ENCODE assay signal across 8 mouse cellular contexts in genomic region chr6:3498162-3498848, GRCm38 (mm10). TPM values are rescaled to one million over a fixed set of nuclear protein-coding genes. Genes with fewer than 3 reads are reported as not detected.
DNase-seq lines count a peak whose midpoint lies in the region; ATAC-seq and TF ChIP-seq lines count a peak whose summit lies in the region.

Gene Hepacam2 (minus strand): TSS chr6:3498298.
Gene Vps50 (plus strand): TSS chr6:3498382.

- H3K9me3 ChIP-seq in embryonic facial prominence, embryonic 13.5 days = no peaks in the 10 kb centered on the region
- no peaks in the 10 kb centered on the region for H3K9me3 ChIP-seq in limb, embryonic 12.5 days
- no peaks in the 10 kb centered on the region for H3K9me3 ChIP-seq in midbrain, embryonic 15.5 days

- peak within 1 kb of the TSS; percentile 83 for H3K4me2 ChIP-seq in embryonic facial prominence, embryonic 13.5 days
- H3K4me2 ChIP-seq in limb, embryonic 12.5 days = peak within 1 kb of the TSS; percentile 78
- H3K4me2 ChIP-seq in midbrain, embryonic 15.5 days = peak within 1 kb of the TSS; percentile 77

- peaks cover 5% of the 10 kb centered on the region; the same call in 1 of the 2 replicates for H3K4me1 ChIP-seq in embryonic facial prominence, embryonic 13.5 days
- no peaks in the 10 kb centered on the region for H3K4me1 ChIP-seq in kidney, adult 2 months (ENCODE audit: control insufficient read depth, insufficient read depth, low read length)
- H3K4me1 ChIP-seq in limb, embryonic 12.5 days (replicated peaks) = peaks cover 4% of the 10 kb centered on the region; the same call in 1 of the 2 replicates
- peaks cover 18% of the 10 kb centered on the region for H3K4me1 ChIP-seq in midbrain, embryonic 15.5 days
- peaks cover 3% of the 10 kb centered on the region; the same call in 1 of the 2 replicates for H3K4me1 ChIP-seq in spleen, adult 2 months (ENCODE audit: control insufficient read depth, insufficient read depth, insufficient read length)

- 0 out of 2 replicates have a peak, but pooled peaks cover 3% of the 10 kb centered on the region for H3K27me3 ChIP-seq in embryonic facial prominence, embryonic 13.5 days
- no peaks in the 10 kb centered on the region for H3K27me3 ChIP-seq in kidney, adult 2 months (replicated peaks; ENCODE audit: control insufficient read depth, insufficient read depth, low read length)
- H3K27me3 ChIP-seq in limb, embryonic 12.5 days = no peaks in the 10 kb centered on the region
- no peaks in the 10 kb centered on the region for H3K27me3 ChIP-seq in midbrain, embryonic 15.5 days (replicated peaks)
- H3K27me3 ChIP-seq in spleen, adult 2 months (ENCODE audit: control insufficient read depth, insufficient read depth, low read length) = no peaks in the 10 kb centered on the region

- peak; percentile 82 for DNase-seq in 3134 (ENCODE audit: extremely low read depth, insufficient read length, low spot score)
- DNase-seq in adrenal gland, postnatal 36 days = peak; percentile 91 to 92
- DNase-seq in heart, adult 18-20 months = peak; percentile 95 to 96
- peak; percentile 96 for DNase-seq in kidney, adult 2 months
- DNase-seq in spleen, adult 2 months (ENCODE audit: low read depth in 1 of 2, low spot score in 2 of 2) = peak; percentile 73 to 88

- H3K27ac ChIP-seq in embryonic facial prominence, embryonic 13.5 days = no peak within 1 kb of the TSS
- H3K27ac ChIP-seq in kidney, adult 2 months (ENCODE audit: insufficient read depth, low read depth, low read length) = no peak within 1 kb of the TSS; the same call in 1 of the 2 replicates
- no peak within 1 kb of the TSS for H3K27ac ChIP-seq in limb, embryonic 12.5 days
- no peak within 1 kb of the TSS for H3K27ac ChIP-seq in midbrain, embryonic 15.5 days
- H3K27ac ChIP-seq in spleen, adult 2 months (ENCODE audit: insufficient read depth, low read length) = no peak within 1 kb of the TSS

- no peak for TF ChIP-seq POLR2A in kidney, adult 2 months (IDR thresholded peaks at IDR 0.05; ENCODE audit: low read depth, low read length)
- peak; percentile 4; the same call in 1 of the 2 replicates for TF ChIP-seq POLR2A in spleen, adult 2 months (IDR thresholded peaks at IDR 0.05; ENCODE audit: low read depth, low read length)

- ATAC-seq in embryonic facial prominence, embryonic 13.5 days (ENCODE audit: insufficient number of reproducible peaks, insufficient read depth, low FRiP score, low TSS enrichment, low read depth) = peak; percentile 97
- peak; percentile 98 for ATAC-seq in limb, embryonic 12.5 days (ENCODE audit: insufficient number of reproducible peaks, insufficient read depth, low FRiP score, low TSS enrichment, low read depth)
- ATAC-seq in midbrain, embryonic 15.5 days (replicated peaks) = peak; percentile 99

- no peaks in the 10 kb centered on the region for H3K36me3 ChIP-seq in embryonic facial prominence, embryonic 13.5 days
- H3K36me3 ChIP-seq in kidney, adult 2 months (ENCODE audit: control insufficient read depth, insufficient read depth, low read length) = no peaks in the 10 kb centered on the region
- no peaks in the 10 kb centered on the region for H3K36me3 ChIP-seq in limb, embryonic 12.5 days
- H3K36me3 ChIP-seq in midbrain, embryonic 15.5 days (replicated peaks) = no peaks in the 10 kb centered on the region
- no peaks in the 10 kb centered on the region for H3K36me3 ChIP-seq in spleen, adult 2 months (ENCODE audit: control insufficient read depth, insufficient read depth, low read length)

- WGBS in embryonic facial prominence, embryonic 13.5 days = under 1% methylated on average over 28 of the region's 28 CpGs
- WGBS in kidney, adult 2 months = under 1% methylated on average over 28 of the region's 28 CpGs
- WGBS in limb, embryonic 12.5 days = 1% methylated on average over 28 of the region's 28 CpGs
- WGBS in midbrain, embryonic 15.5 days = 1% methylated on average over 28 of the region's 28 CpGs
- WGBS in spleen, adult 2 months = 2% methylated on average over 28 of the region's 28 CpGs

- TF ChIP-seq CTCF in kidney, adult 2 months (conservative IDR thresholded peaks at IDR 0.05; ENCODE audit: insufficient read depth, insufficient read length, low read depth, low read length) = no peak
- TF ChIP-seq CTCF in spleen, adult 2 months (IDR thresholded peaks at IDR 0.05; ENCODE audit: extremely low read depth, insufficient read depth, insufficient read length, insufficient replicate concordance) = no peak

- peak within 1 kb of the TSS; percentile 74 for H3K9ac ChIP-seq in embryonic facial prominence, embryonic 13.5 days
- peak within 1 kb of the TSS; percentile 58 for H3K9ac ChIP-seq in limb, embryonic 12.5 days (replicated peaks)
- peak within 1 kb of the TSS; percentile 59 for H3K9ac ChIP-seq in midbrain, embryonic 15.5 days

- peak within 1 kb of the TSS; percentile 85 for H3K4me3 ChIP-seq in embryonic facial prominence, embryonic 13.5 days
- H3K4me3 ChIP-seq in kidney, adult 2 months (ENCODE audit: insufficient read depth, low read depth, low read length) = peak within 1 kb of the TSS; percentile 92
- H3K4me3 ChIP-seq in limb, embryonic 12.5 days (replicated peaks) = peak within 1 kb of the TSS; percentile 73
- H3K4me3 ChIP-seq in midbrain, embryonic 15.5 days = peak within 1 kb of the TSS; percentile 87
- peak within 1 kb of the TSS; percentile 77 for H3K4me3 ChIP-seq in spleen, adult 2 months (ENCODE audit: extremely low read depth, insufficient read depth, insufficient read length)

RNA-seq across cellular contexts. Expression of gene Hepacam2, which starts in this region (rescaled TPM):
- under 1 TPM in 1 of 2 experiments, not detected in 1; 0.20 TPM for total RNA-seq in adrenal gland, postnatal 36 days (2021)
- 0.11 and 0.23 TPM in 2 replicates for polyA plus RNA-seq in embryonic facial prominence, embryonic 13.5 days (2015; fragmentation: Nextera tagmentation; extraction: Ambion mirVana)
- under 1 TPM in 1 of 2 experiments, not detected in 1; 0.44 TPM for total RNA-seq in heart, adult 18-20 months (2021)
- 19.5 and 26.3 TPM in 2 replicates for polyA plus RNA-seq in kidney, adult 2 months (2012; rRNA removed)
- 0.30 and 0.31 TPM in 2 replicates for polyA plus RNA-seq in limb, embryonic 12.5 days (2016; fragmentation: Nextera tagmentation; extraction: Ambion mirVana)
- polyA plus RNA-seq in midbrain, embryonic 15.5 days (2015; fragmentation: Nextera tagmentation; extraction: Ambion mirVana) = 2.1 and 2.4 TPM in 2 replicates
- 3.2 and 4.3 TPM in 2 replicates for polyA plus RNA-seq in spleen, adult 2 months (2012; rRNA removed)

RNA-seq across cellular contexts. Expression of gene Vps50, which starts in this region (rescaled TPM):
- 10 to 100 TPM; 19.6 to 26.2 TPM for total RNA-seq in adrenal gland, postnatal 36 days (2021)
- 34.6 and 35.7 TPM in 2 replicates for polyA plus RNA-seq in embryonic facial prominence, embryonic 13.5 days (2015; fragmentation: Nextera tagmentation; extraction: Ambion mirVana)
- total RNA-seq in heart, adult 18-20 months (2021) = 10 to 100 TPM; 15.0 to 15.5 TPM
- 2.8 and 4.1 TPM in 2 replicates for polyA plus RNA-seq in kidney, adult 2 months (2012; rRNA removed)
- polyA plus RNA-seq in limb, embryonic 12.5 days (2016; fragmentation: Nextera tagmentation; extraction: Ambion mirVana) = 33.5 and 37.2 TPM in 2 replicates
- polyA plus RNA-seq in midbrain, embryonic 15.5 days (2015; fragmentation: Nextera tagmentation; extraction: Ambion mirVana) = 50.7 and 54.5 TPM in 2 replicates
- 1.3 and 1.8 TPM in 2 replicates for polyA plus RNA-seq in spleen, adult 2 months (2012; rRNA removed)
